Mouse (Mus musculus) embryonic facial prominence, embryonic 11.5 days (tissue): Measurements from ENCODE around the gene Pgr. TPM values are rescaled to one million over a fixed set of nuclear protein-coding genes. Genes with fewer than 3 reads are reported as not detected.

Source experiments
- ATAC-seq: fragments of 200-750 bp; cut with Nextera tagmentation; replicated peaks from 2 replicates; pipeline ENCODE4 v1.8.0; 2017; ENCODE audit warnings: low read depth; ENCODE audit not compliant: insufficient number of reproducible peaks, low FRiP score, low TSS enrichment
- DNase-seq: peaks from one replicate; pipeline ENCODE4 v3.0.0-alpha.2; 2015; ENCODE audit warnings: low spot score
- H3K27ac ChIP-seq: fragments of 300-500 bp; sonication (generic); replicated peaks from 2 replicates; pipeline ENCODE4 v1.5.1; 2014; ENCODE audit warnings: mild to moderate bottlenecking, low read depth, low read length, control low read depth
- H3K27me3 ChIP-seq: fragments of 300-500 bp; sonication (generic); 2 replicates; pipeline ENCODE4 v1.6.1; 2014; ENCODE audit warnings: mild to moderate bottlenecking, low read length, moderate library complexity, mixed read lengths; ENCODE audit not compliant: control insufficient read depth, insufficient read depth
- H3K36me3 ChIP-seq: fragments of 300-500 bp; sonication (generic); replicated peaks from 2 replicates; pipeline ENCODE4 v1.6.1; 2014; ENCODE audit warnings: low read depth, mild to moderate bottlenecking, low read length, moderate library complexity, mixed read lengths; ENCODE audit not compliant: control insufficient read depth, insufficient read depth
- H3K4me1 ChIP-seq: fragments of 300-500 bp; sonication (generic); 2 replicates; pipeline ENCODE4 v1.6.1; 2014; ENCODE audit warnings: low read length, mixed read lengths; ENCODE audit not compliant: control insufficient read depth, insufficient read depth
- H3K4me2 ChIP-seq: fragments of 300-500 bp; sonication (generic); 2 replicates; pipeline ENCODE4 v1.6.1; 2014; ENCODE audit warnings: low read depth, mild to moderate bottlenecking, control low read depth, low read length, moderate library complexity
- H3K4me3 ChIP-seq: fragments of 300-500 bp; sonication (generic); 2 replicates; pipeline ENCODE4 v1.5.1; 2014; ENCODE audit warnings: low read depth, low read length, control low read depth
- H3K9ac ChIP-seq: fragments of 300-500 bp; sonication (generic); replicated peaks from 2 replicates; pipeline ENCODE4 v1.6.1; 2014; ENCODE audit warnings: mild to moderate bottlenecking, control low read depth, low read length
- H3K9me3 ChIP-seq: fragments of 300-500 bp; sonication (generic); replicated peaks from 2 replicates; pipeline ENCODE4 v1.6.1; 2016; ENCODE audit warnings: mild to moderate bottlenecking, low read length, inconsistent platforms, mixed read lengths; ENCODE audit not compliant: control insufficient read depth
- WGBS: fragments of 180-500 bp; shearing (Covaris S2); extraction: QIAGEN DNeasy Blood & Tissue Kit; methylation state at CpG from one replicate; pipeline ENCODE4 v1.1.7; 2014; 5-methylcytosine and 5-hydroxymethylcytosine counted together
- polyA plus RNA-seq: library from polyadenylated mRNA; unstranded; fragments of >200 nt; fragmentation: Nextera tagmentation; extraction: Ambion mirVana; gene quantifications from 2 replicates; pipeline ENCODE4 v1.2.1, GENCODE M21; 2014

Gene Pgr
- polyA plus RNA-seq, 1 experiment from 2014 or later, result 0.31 TPM

- H3K4me2 ChIP-seq, result no peak overlapping the region
- DNase-seq (peak; percentile 30), ATAC-seq (no peak)
- H3K9ac ChIP-seq, result no peak overlapping the region
- no peaks in the 10 kb centered on the region for H3K27me3 ChIP-seq
- H3K36me3 ChIP-seq, result no peaks in the 10 kb centered on the region
- WGBS, result 87% methylated on average over 3 of the region's 3 CpGs
- no peak overlapping the region for H3K27ac ChIP-seq
- H3K4me1 ChIP-seq, result no peaks in the 10 kb centered on the region
- H3K4me3 ChIP-seq, result no peak overlapping the region
- no peaks in the 10 kb centered on the region for H3K9me3 ChIP-seq
Measured at GRCm38 (mm10) chr9:8982315-8982714, 82.7 kb downstream of the Pgr start.

- DNase-seq, result no peak
- Histone ChIP-seq H3K9ac (no peak overlapping the region), H3K36me3 (no peaks in the 10 kb centered on the region), H3K4me3 (no peak overlapping the region), H3K4me1 (no peaks in the 10 kb centered on the region), H3K9me3 (no peaks in the 10 kb centered on the region), H3K27ac (no peak overlapping the region), H3K4me2 (no peak overlapping the region), H3K27me3 (no peaks in the 10 kb centered on the region)
- no peak for ATAC-seq
- WGBS, result 83% methylated on average over 2 of the region's 2 CpGs
Measured at GRCm38 (mm10) chr9:8996494-8996893, 96.9 kb downstream of the Pgr start.

GRCm38 (mm10) chr9:9001170-9001569, 101.5 kb downstream of the Pgr start:
- DNase-seq (peak; percentile 13), ATAC-seq (no peak)
- Histone ChIP-seq H3K36me3 (no peaks in the 10 kb centered on the region; the same call in 1 of the 2 replicates), H3K4me1 (no peaks in the 10 kb centered on the region), H3K9me3 (no peaks in the 10 kb centered on the region), H3K4me2 (no peak overlapping the region), H3K9ac (no peak overlapping the region), H3K27ac (no peak overlapping the region), H3K4me3 (no peak overlapping the region), H3K27me3 (no peaks in the 10 kb centered on the region)

- Histone ChIP-seq H3K4me1 (no peaks in the 10 kb centered on the region), H3K27me3 (no peaks in the 10 kb centered on the region), H3K9ac (no peak overlapping the region), H3K36me3 (no peaks in the 10 kb centered on the region; the same call in 1 of the 2 replicates), H3K9me3 (no peaks in the 10 kb centered on the region), H3K4me3 (no peak overlapping the region), H3K27ac (no peak overlapping the region), H3K4me2 (no peak overlapping the region)
- no peak for ATAC-seq
- DNase-seq, result no peak
- WGBS, result 93% methylated on average over 2 of the region's 2 CpGs
Measured at GRCm38 (mm10) chr9:9015108-9015507, 115.5 kb downstream of the Pgr start.

Other genes with a start within 250 kb of the Pgr start
- 0.10 TPM in 1 of 2 replicates, not detected in the other for gene Gm16485, start 72.0 kb downstream of the Pgr start, polyA plus RNA-seq